Mouse (Mus musculus) kidney, adult 9 months (tissue): ENCODE measurements around the gene B3gnt2.

Experiments
- DNase-seq: peaks from one replicate; pipeline ENCODE4 v3.0.0; 2022

B3gnt2 gene

DNA sequence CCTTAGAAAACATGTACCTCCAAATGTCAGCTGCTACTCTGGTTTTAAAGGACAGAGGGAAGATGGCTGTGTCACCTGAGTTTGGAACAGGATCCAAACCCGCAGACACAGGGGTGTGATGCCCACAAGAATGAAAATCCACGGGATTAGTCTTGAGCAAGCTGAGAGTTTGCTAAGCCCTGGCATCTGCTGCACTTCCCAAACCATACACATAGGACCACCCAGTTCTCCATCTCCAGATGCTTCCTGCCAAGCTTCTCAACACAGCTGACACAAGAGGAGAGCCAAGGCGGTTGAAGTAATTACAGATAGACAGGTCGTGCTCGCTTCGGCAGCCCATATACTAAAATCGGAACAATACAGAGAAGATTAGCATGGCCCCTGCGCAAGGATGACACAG lies 7.8 kb upstream of the B3gnt2 start:
- DNase-seq, result no peak

DNA sequence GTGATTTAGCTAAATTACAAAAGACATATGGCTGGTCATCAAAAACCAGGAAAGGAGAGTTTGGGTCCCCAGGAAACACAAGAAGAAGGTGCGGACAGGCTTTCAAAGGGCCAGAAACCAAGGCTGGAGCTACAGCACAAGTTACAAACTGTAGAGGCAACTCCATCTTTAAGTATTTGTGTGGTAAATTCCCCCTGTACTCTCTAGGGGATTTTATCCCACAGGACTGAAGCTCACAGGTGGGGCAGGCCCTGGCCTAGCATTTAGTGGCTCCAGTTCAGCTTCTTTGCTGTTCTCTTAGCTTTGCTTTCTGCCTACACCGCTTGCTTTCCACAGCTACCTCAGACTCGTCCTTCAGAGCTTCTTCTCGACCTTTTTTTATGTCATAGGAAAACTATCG lies 6.9 kb upstream of the B3gnt2 start:
- DNase-seq, result no peak

DNA sequence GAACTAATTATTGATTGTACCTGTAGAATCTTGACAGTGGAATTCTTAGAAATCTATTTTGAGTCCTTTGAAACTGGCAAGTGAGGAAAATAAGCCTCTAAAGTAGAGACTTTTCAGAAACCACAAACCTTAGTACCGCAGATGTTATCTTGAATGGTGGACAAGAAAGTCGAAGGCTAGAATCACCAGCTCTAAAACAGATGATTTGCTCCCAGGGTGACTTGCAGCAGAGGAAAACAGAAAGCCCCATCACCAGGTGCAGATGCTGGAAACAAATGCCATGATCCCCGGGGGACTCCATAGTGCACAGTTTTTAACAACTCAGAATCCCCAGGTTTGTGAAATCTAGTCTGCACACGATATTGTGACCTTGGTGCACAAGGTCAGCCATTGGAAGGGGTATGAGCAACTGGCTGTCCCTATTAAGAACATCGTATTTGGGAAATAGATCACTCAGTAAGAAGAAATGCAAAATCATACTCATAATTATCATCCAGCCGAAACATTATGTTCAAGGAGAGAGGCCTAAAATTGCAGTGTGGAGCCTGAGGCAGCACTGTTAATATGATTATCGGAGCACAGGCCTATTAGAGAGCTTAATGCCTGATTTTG lies 5.0 kb upstream of the B3gnt2 start:
- no peak for DNase-seq

DNA sequence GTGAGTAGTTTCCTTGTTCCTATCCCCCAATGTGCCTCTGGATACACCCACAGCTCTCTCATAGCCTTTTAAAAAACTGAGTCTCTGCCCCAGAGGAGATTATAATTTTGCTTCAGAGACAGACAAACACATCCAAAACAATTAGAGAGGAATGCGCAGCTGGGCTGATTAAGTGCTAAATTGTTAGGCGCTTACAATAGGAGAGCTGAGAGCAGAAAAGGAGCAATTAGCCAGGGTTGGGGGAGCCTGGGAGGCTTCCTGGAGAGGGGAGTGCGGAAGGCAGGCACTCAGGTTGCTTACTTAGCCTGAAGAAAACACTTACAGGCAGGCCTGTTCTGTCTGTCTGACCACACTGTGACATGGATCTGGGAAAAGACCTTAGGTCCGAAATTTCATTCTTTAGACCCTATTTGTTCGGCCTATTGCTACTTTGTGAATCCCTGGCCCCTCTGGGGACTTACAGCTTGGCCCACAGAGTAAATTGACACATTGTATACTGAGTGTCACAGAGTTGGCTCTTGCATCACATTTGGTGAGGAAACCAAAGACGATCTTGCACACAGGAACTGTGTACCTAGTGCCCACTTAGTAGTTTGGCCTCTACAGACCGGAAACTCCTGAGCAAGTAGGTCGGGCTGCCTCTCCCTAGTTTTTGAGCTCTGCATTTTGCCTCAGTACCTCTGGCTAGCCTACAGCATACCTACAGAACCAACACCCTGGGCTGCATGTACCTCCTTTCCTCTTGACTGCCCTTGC lies 3.7 kb upstream of the B3gnt2 start:
- DNase-seq, result no peak

DNA sequence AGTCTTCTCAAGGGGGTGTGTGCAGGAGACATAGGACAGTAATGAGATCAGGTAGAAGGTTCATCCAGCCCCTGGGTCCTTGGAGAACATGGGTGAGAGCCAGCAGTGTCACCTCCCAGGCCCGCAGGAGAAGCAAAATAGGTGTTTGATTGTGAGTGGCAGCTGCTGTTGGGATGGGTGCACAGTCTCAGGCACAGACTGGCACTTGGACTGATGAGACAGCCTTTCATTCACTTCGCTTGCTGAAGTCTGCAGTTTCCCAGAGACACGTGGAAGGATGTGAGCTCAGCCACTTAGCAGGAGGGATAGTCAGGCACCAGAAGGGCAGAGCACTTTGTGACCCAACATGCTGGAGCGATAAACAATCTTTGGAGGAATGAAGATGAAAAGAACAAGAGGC lies 2.8 kb upstream of the B3gnt2 start:
- DNase-seq, result no peak

DNA sequence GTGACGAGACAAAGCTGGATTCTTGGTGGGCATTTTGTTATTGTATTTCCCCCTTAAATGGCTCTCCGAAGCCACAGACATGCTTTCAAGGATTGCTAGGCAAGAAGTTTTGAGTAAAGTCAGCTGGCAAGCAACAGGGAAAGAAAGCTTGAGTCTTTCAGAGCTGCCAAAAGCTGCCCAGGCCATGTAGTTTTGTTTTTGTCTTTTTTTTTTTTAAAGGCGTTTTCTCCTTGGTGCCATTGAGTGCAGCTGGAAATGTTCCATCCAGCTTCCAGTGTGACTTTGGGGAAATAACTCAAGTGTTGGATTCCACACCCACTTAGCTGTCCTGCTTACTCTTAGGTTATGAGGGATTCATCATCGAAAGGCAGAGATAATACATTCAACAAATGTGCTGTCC lies 554 bp upstream of the B3gnt2 start:
- DNase-seq, result no peak

DNA sequence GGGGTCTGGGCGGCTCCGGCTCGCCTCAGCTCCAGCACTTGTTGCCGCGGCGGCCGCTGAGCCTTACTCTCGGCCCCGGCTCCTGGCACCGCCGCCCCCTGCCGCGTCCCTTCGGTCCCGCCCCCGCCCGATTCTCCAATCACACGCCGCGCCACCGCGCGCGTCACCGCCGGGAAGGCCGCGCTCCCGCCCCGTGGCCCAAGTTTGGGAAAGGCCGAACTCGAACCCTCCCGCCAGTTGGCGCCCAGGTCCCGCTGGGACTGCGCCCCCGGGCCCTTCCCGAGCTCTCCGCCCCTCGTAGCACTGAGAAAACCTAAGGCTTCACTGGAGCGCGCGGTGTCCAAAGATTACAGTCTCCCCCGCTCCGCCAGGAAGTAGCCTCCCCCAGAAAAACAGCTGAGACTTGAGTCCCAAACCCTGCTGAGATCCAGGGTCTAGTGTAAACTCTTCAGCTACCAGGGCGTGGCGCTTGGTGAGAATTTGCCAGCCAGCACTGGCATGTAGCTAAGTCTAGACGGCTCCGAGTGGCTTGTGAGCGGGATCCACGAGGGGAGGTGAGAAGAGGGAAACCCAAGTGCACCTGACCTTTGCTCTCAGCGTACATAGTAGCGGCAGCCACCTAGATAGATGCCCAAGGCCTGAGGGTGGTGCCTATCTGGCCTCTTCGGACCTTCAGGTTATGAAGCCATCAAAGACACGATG lies 977 bp downstream of the B3gnt2 start:
- peak; percentile 92 for DNase-seq

DNA sequence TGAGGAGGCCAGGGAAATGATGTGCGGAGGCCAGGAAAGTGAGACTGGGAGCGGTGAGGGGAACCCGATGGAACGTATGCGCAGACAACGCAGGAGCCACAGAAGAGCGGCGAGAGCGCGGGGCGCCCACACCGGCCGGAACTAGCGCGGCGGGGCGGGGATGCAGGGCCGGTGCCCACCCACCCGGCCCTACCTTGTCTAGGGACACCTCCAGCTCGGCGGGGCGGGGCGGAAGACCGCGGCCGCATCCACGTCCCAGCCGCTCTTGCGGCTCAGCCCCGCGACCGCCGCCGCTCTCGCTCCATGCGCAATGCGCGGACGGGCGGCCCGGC lies 1.5 kb downstream of the B3gnt2 start:
- DNase-seq, result no peak

DNA sequence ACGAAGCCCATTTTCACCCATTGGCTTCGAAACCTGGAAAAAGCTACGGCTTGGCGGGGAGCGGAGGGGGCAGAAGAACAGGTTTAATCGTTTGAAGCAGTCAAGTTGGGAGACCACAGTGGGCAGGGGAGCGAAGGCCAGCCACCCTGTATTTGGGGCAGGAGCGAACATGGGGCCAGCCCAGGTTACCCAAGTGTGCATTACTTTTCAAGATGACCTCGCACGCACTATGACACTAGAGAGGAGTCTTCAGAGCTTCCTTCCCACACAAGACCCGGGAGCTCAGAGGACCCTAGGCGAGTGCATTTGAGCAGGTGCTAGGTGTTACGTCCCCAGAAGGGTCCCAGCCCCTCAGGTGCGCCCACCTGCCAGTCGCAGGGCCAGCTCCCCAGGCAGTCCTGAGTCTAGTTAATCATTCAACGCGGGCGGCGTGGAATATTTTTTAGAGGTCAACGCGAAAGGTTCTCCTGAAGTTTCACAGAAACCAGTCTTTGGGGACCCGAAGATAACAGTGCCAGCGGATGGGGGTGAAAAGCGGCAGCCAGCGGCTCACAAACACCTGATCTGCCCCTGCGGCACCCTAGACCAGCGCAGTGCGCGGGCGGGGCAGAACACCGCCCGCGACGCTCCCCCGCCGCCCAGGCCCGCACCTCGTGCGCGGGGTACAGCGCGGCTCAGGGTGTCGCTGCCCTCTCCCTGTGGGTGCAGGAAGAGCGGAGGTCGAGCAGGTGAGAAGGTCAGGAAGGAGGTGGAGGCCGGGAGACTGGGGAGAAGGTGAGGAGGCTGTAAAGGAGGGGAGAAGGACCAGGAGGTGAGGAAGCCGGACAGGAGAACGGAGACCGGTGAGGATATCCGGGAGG lies 2.1 kb downstream of the B3gnt2 start:
- DNase-seq, result peak; percentile 84

DNA sequence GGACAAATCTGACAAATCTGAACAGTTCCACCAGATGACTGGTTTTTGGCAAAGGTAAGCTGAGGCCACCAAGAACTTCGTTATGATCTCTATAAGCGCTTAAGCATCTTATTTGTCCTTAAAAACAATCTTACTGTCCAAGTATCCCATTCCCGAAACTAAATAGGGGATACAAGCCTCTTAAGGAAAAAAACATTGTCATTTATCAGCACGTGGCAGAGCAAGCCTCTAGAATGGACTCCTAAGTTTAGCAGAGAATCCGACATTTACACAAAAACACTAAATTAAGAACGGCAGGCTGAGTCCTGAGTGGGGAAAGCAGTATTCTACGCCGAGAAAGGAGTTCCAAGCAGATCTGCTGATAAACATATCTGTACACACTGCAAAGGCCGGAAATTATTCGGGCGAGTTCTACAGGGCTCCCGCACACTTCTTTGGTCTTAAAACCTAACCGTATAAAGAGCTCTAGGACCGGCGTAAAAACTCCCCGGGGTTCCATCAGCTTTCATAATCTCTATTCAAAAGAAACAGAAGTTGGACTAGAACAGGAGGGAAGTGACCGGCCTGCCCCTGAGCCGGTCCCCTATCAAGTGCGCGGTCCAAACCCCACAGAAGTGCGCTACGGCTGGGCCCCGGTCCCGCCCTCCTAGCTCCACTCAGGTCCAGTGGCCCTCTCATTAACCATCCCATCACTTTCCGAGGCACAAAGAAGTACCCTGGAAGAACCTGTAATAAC lies 2.9 kb downstream of the B3gnt2 start:
- DNase-seq, result no peak

DNA sequence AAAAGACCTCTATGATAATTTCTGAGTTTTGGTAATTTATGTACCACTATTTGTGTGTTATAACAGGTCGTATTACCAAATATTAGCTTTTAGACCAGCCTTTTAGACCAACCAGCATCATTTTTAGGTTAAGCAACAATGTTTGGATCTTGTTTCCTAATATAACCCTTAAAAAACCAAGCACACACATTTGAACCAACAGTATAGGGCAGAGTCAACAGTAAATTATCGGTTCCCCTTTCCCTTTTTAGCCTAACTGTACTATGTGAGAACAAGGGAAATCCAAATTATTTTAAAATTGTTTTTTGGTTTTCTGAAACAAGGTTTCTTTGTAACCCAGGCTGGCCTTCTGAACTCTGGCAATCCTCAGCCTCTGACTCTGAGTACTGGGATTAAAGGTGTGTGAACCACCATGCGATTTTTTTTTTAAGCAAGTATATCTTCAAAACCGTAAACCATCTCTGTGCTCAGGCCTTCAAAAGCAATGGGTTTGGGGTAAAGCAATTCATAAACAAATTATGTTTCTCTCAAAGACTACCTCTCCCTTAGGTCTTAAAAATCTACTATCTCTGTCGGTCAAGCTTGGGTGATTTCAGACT lies 3.6 kb downstream of the B3gnt2 start:
- DNase-seq, result no peak

DNA sequence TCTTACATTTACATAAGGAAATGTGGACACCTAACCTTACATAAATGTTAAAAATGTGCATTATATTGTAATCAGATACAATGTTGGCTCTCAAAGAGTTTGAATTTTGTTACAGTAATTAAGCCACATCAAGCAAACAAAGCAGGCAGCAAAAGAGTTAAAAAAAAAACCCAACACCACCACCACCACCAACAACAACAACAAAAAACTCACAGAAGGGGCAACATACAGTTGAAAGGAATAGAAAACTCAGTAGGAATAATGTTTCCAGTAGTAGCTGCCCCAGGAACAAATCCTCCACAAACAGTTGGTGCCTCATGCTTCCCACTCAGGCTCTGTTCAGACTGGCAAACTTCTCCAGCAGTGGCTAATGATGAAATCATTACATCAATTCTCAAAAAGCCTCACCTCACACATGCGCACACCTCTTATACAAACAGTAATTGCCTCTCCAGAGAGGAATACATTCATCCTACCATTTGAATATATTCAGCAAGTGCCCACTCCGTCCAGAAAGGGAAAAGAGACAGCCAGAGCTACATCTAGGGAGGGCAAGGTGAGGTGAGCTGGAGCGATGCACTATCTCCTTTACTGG lies 4.3 kb downstream of the B3gnt2 start:
- DNase-seq, result no peak

DNA sequence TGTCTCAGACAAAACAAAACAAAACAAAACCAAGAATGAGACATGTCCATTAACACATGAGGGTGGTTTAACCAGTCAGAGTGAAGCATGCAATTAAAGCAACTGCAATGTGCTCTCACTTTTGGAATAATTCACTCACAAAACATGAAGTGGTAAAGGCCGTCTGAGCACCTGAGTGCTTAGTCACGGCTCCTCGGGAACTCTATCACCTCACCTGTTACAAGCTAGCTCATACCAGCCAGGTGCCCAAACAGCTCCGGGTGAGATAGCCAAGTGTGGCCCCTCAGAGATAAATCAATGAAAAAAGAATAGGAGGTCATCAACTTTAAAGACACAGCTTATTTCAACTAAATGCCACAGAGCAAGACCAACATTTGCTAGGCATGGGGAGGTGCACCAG lies 6.2 kb downstream of the B3gnt2 start:
- no peak for DNase-seq

DNA sequence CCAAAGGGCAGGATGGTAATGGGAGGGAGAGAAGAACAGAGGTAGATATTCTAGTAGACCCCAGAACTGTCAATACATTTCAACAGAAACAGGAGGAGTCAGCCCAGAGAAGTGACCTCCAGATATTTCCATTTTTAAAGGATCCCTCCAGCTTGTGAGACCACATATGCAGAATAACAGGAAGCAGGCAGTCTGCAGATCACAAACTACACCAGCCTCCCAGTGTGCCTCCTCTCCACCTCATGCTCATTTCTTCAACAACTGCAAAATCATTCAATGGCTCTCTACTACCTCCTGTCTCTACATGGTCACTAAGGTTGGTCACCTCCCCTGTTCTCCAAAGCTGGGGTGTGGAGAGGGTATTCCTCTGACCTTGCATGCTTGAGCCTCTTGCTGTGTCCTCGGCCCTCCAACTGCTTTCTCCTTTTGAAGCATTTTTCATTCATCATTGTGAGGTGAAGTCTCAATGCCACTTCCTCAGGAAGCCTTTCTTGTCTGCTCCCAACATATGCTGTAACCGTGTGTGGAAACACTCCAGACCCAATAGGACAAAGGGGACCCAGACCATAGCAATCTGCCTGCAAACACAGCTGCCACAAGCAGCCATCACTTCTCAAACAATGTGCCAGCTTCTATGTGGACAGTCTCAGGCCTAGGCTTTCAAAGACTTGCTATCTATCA lies 7.1 kb downstream of the B3gnt2 start:
- DNase-seq, result no peak

DNA sequence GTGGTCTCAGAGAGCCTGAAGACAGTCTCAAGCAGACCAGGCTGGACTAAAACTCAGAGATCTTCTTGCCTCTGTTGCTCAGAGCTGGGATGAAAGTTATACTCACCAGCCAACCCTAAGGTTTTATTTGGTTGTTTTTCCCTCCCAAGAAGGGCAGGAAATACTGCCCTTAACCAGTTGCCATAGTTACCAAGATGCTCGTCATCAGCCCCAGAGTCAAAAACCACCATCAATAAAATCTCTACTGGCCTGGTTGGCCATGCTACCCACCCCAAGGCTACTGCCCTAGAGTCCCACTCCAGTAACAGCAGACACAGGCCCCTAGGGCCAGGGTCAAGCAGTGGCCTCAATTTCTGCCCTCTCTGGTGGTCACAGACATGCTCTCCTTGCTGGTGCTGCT lies 8.3 kb downstream of the B3gnt2 start:
- DNase-seq, result no peak

DNA sequence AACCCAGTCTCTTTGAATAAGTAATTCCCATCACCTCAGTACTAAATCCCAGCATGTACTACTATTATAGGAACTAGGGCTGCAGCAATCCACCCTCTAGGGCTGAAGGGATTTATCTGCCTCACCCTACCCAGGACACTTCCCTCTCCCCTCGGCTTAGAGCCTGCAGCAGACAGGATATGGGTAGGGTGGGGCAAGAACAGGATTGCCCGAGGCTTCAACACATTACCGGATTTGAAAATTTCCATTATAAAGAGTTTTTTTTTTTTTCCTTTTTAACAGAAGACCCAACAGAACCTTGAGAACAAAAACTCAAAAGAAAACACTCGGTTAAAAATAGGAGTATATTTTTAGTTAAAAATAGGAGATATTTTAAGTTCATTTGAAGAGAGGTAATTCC lies 9.3 kb downstream of the B3gnt2 start:
- peak; percentile 41 for DNase-seq

DNA sequence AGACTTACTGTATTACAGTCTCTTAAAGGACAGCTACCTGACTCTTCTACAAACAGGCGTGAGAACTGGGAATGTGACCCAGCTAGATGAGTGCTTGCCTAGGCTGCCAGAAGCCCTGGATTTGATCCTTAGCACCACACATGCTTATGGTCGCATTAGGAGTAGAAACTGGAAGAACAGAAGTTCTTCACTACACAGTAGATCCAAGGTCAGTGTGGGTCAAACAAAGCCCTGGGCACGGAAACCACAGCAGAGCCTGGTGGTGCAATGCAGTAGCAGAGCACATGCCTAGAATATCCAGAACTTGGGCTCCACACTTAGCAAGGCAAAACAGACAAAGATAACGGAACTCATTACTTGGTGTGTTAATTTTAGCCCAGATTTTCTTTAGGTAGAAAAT lies 10.7 kb downstream of the B3gnt2 start:
- peak; percentile 71 for DNase-seq

DNA sequence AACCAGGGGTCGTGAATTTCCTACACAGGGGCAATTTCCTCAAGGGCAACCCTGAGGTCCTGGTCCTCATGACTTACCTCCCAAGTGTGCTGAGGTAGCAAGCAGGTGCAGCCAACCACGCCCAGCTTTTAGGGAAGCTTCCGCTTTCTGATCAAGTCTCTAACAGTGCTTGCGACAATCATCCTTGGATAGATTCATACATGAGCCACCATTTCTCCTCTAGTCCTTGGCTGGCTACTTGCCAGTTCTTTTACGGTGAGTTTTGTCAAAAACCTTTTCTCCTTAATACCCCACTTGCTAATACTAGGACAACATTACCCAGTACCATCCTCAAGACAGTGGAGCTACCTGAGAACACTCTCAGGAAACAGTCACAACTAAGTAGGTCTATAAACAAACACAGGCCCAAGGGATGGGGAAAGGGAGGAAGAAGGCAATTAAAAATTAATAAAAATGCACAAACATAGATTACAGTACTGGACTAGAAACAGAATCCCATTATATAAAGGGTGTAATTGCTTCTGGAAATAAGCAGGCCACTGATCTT lies 12.0 kb downstream of the B3gnt2 start:
- peak; percentile 52 for DNase-seq

DNA sequence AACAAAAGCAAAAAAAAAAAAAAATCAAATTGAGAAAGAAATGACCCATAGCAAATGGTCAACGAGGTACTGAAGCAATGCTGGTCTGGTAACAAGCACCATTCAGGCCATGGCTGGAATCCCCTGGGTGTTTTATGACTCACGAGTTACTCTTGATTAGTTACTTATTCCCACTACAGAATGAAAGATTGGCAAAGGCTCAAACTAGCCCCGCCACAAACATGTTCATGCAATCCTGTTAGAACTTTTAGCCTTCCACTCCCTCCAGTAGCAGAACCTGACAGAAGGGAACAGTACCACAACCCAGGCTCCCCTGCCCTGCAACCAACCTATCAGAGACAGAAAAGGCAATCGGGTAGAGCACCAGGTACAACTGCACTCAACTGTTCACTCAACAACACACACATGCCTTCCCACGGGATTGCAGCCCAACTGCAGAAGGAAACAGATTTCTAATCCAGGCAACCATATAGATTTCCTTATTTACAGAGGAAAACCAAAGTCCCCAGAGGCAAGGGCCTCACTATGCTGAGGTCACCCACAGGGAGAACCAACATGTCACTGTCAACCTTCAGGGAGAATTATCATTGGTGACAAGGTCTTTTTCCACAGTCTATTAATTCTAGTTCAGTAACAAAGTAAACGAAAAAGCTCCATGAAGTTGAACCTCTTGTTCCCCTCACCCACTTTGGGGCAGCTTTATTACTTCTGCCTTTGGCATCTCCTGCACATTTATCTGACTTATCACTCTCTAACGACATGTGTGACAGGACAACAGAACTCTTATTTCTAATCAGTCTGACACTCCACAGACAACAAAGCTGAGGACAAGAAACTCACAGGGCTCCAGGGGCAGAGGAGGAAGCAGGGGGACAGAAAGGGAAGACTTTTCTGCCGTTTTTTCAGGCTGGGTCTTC lies 12.8 kb downstream of the B3gnt2 start:
- peak; percentile 95 for DNase-seq
